Mouse (Mus musculus): ENCODE data around the gene Atf5. TPM values are rescaled to one million over a fixed set of nuclear protein-coding genes. Genes with fewer than 3 reads are reported as not detected.
A peak's percentile ranks its signal among the peaks of the same experiment; 100 is the strongest.

Atf5 gene
- polyA plus RNA-seq, 1 experiment from 2014 or later = 2.1 TPM

- Histone ChIP-seq H3K9ac (replicated peaks; ENCODE audit: low read depth, low read length) (peak overlapping the region; percentile 35; the same call in 1 of the 2 replicates), H3K4me3 (ENCODE audit: low read depth, low read length) (no peak overlapping the region), H3K27ac (ENCODE audit: low read depth, low read length) (no peak overlapping the region), H3K4me2 (ENCODE audit: low read depth, low read length) (peak overlapping the region; percentile 70; the same call in 1 of the 2 replicates), H3K27me3 (ENCODE audit: control insufficient read depth, insufficient read depth, low read length) (no peaks in the 10 kb centered on the region), H3K36me3 (ENCODE audit: control insufficient read depth, insufficient read depth, low read length) (no peaks in the 10 kb centered on the region), H3K9me3 (ENCODE audit: control insufficient read depth, low read length) (no peaks in the 10 kb centered on the region), H3K4me1 (ENCODE audit: control insufficient read depth, insufficient read depth, low read length) (peaks cover 20% of the 10 kb centered on the region)
- ATAC-seq (ENCODE audit: low read depth) = no peak
- WGBS = 46% methylated on average over 6 of the region's 6 CpGs
Observed at GRCm38 (mm10) chr7:44818751-44819235, 2.3 kb upstream of the Atf5 start.

DNA sequence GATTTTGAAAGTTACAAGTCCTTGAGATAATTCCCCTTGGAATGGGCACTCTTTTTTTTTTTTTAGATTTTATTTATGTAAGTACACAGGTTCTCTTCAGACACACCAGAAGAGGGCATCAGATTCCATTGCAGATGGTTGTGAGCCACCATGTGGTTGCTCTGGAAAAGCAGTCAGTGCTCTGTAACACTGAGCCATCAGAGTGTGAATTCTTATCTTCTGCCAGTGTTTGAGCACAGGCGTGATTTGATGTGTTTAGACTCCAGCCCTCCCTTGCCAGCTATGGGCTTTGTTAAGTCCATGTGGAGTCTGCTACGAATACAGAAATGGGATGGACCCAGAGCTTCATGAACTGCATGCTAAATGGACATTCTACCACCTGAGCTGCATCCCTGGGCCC is 1.7 kb upstream of the Atf5 start:
- H3K9me3 ChIP-seq (ENCODE audit: control insufficient read depth, low read length) = no peaks in the 10 kb centered on the region
- no peak for ATAC-seq (ENCODE audit: low read depth)
- peaks cover 20% of the 10 kb centered on the region for H3K4me1 ChIP-seq (ENCODE audit: control insufficient read depth, insufficient read depth, low read length)
- H3K36me3 ChIP-seq (ENCODE audit: control insufficient read depth, insufficient read depth, low read length) = no peaks in the 10 kb centered on the region
- no peak overlapping the region for H3K4me3 ChIP-seq (ENCODE audit: low read depth, low read length)
- no peaks in the 10 kb centered on the region for H3K27me3 ChIP-seq (ENCODE audit: control insufficient read depth, insufficient read depth, low read length)
- H3K27ac ChIP-seq (ENCODE audit: low read depth, low read length) = no peak overlapping the region
- peak overlapping the region; percentile 37; the same call in 1 of the 2 replicates for H3K9ac ChIP-seq (replicated peaks; ENCODE audit: low read depth, low read length)
- 41% methylated on average over 2 of the region's 2 CpGs for WGBS
- peak overlapping the region; percentile 70; the same call in 1 of the 2 replicates for H3K4me2 ChIP-seq (ENCODE audit: low read depth, low read length)

- no peak overlapping the region for H3K27ac ChIP-seq (ENCODE audit: low read depth, low read length)
- H3K9ac ChIP-seq (replicated peaks; ENCODE audit: low read depth, low read length) = peak overlapping the region; percentile 37; the same call in 1 of the 2 replicates
- no peak for ATAC-seq (ENCODE audit: low read depth)
- no peaks in the 10 kb centered on the region for H3K36me3 ChIP-seq (ENCODE audit: control insufficient read depth, insufficient read depth, low read length)
- H3K27me3 ChIP-seq (ENCODE audit: control insufficient read depth, insufficient read depth, low read length) = no peaks in the 10 kb centered on the region
- H3K4me1 ChIP-seq (ENCODE audit: control insufficient read depth, insufficient read depth, low read length) = peaks cover 20% of the 10 kb centered on the region
- WGBS = 32% methylated on average over 3 of the region's 3 CpGs
- H3K4me2 ChIP-seq (ENCODE audit: low read depth, low read length) = peak overlapping the region; percentile 70
- H3K9me3 ChIP-seq (ENCODE audit: control insufficient read depth, low read length) = no peaks in the 10 kb centered on the region
- peak overlapping the region; percentile 87 for H3K4me3 ChIP-seq (ENCODE audit: low read depth, low read length)
Observed at GRCm38 (mm10) chr7:44817441-44817840, 983 bp upstream of the Atf5 start.

DNA sequence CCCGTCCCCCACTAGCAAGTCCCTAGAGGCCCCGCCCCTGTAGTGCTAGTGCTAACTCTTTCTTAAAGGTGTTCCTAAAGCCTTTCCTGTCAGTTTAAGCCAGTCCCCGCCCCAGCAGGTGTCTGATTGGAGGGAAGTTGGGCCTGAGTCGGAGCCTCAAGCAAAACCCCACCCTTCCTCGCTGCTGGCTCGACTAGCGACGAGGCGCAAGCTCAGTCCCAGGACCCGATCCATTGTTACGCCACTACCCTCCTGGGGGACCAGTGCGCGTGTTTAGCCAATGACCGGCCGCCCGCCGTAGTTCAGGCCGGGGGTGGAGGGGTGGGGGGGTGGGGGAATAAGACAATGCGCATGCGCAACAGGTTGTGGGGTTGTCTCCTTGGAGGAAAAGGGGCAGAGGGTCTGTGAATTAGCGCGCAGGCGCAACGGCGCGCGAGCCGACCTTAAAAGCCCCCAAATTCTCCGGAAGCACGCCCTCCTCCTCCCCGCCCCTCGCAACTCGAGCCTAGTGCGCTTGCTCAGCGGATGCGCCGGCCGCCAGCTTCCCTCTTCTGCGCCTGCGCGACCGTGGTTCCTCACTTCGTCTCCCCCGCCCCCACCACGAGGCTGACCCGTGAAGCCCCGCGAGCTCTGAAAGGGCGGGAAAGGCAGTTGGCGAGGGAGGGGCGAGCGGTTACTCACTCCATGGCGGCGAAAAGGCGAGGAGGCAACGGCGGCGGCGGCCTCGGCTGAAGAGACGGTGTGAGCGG is 563 bp downstream of the Atf5 start, which contains the start of the genes Nup62 and Il4i1:
TSS of gene Nup62 (plus strand) at position 368 of the 749 bp plus-strand sequence.
TSS of gene Il4i1 (plus strand) at position 667 of the 749 bp plus-strand sequence.
- H3K4me1 ChIP-seq (ENCODE audit: control insufficient read depth, insufficient read depth, low read length) = peaks cover 20% of the 10 kb centered on the region
- H3K4me2 ChIP-seq (ENCODE audit: low read depth, low read length) = peak within 1 kb of the TSS; percentile 70
- no peaks in the 10 kb centered on the region for H3K36me3 ChIP-seq (ENCODE audit: control insufficient read depth, insufficient read depth, low read length)
- no peaks in the 10 kb centered on the region for H3K9me3 ChIP-seq (ENCODE audit: control insufficient read depth, low read length)
- peak within 1 kb of the TSS; percentile 85 for H3K9ac ChIP-seq (replicated peaks; ENCODE audit: low read depth, low read length)
- WGBS = under 1% methylated on average over 59 of the region's 62 CpGs
- H3K27me3 ChIP-seq (ENCODE audit: control insufficient read depth, insufficient read depth, low read length) = no peaks in the 10 kb centered on the region
- peak; percentile 94 for ATAC-seq (ENCODE audit: low read depth)
- H3K4me3 ChIP-seq (ENCODE audit: low read depth, low read length) = peak within 1 kb of the TSS; percentile 87
- H3K27ac ChIP-seq (ENCODE audit: low read depth, low read length) = peak within 1 kb of the TSS; percentile 84

GRCm38 (mm10) chr7:44814952-44815553 is 1.4 kb downstream of the Atf5 start:
- ATAC-seq (ENCODE audit: low read depth) = peak; percentile 9; the same call in 1 of the 2 replicates
- Histone ChIP-seq H3K9me3 (ENCODE audit: control insufficient read depth, low read length) (no peaks in the 10 kb centered on the region), H3K27ac (ENCODE audit: low read depth, low read length) (peak overlapping the region; percentile 84; the same call in 1 of the 2 replicates), H3K9ac (replicated peaks; ENCODE audit: low read depth, low read length) (peak overlapping the region; percentile 85; the same call in 1 of the 2 replicates), H3K4me3 (ENCODE audit: low read depth, low read length) (peak overlapping the region; percentile 87), H3K4me1 (ENCODE audit: control insufficient read depth, insufficient read depth, low read length) (peaks cover 20% of the 10 kb centered on the region), H3K4me2 (ENCODE audit: low read depth, low read length) (peak overlapping the region; percentile 70), H3K36me3 (ENCODE audit: control insufficient read depth, insufficient read depth, low read length) (no peaks in the 10 kb centered on the region), H3K27me3 (ENCODE audit: control insufficient read depth, insufficient read depth, low read length) (no peaks in the 10 kb centered on the region)
- WGBS = 29% methylated on average over 14 of the region's 14 CpGs

DNA sequence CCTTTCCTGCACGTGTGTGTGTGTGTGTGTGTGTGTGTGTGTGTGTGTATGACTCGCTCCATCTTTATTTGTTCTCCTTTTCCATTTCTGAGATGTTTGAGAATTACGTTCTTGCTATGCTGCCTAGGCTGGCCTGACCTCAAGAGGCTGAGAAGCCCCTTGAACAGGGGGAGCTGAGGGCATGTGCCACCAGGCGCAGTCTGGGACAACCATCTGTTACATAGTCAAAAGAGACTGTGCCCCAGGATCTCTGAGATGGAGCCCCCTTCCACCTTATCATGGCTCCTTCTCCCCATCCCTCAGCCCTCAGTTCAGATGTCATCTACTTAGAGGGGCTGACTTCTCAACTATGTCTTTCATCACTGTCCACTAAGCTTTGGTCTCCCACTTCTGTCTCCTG is 2.0 kb downstream of the Atf5 start:
- Histone ChIP-seq H3K9ac (replicated peaks; ENCODE audit: low read depth, low read length) (no peak overlapping the region), H3K9me3 (ENCODE audit: control insufficient read depth, low read length) (no peaks in the 10 kb centered on the region), H3K27me3 (ENCODE audit: control insufficient read depth, insufficient read depth, low read length) (no peaks in the 10 kb centered on the region), H3K4me3 (ENCODE audit: low read depth, low read length) (no peak overlapping the region), H3K27ac (ENCODE audit: low read depth, low read length) (no peak overlapping the region), H3K4me2 (ENCODE audit: low read depth, low read length) (no peak overlapping the region), H3K36me3 (ENCODE audit: control insufficient read depth, insufficient read depth, low read length) (no peaks in the 10 kb centered on the region), H3K4me1 (ENCODE audit: control insufficient read depth, insufficient read depth, low read length) (peaks cover 16% of the 10 kb centered on the region)
- no peak for ATAC-seq (ENCODE audit: low read depth)
- WGBS = 95% methylated on average over 4 of the region's 4 CpGs

DNA sequence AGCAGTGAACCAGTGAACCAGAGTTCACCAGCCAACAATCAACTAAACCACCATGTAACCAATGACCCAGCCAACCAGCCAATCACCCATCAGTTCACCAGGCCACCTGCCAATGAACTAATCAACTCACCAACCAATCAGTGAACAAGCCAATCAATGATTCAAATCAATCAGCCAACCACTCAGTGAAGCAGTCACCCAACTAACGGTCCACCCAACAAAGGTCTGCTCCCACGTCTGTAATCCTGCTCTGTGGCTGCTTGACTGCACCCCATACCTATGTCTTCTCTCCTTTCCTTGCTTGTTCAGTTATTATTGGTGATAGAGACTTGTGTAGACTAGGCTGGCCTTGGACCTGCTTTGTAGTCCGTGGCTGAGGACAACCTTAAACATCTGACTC is 2.5 kb downstream of the Atf5 start:
- Histone ChIP-seq H3K4me3 (ENCODE audit: low read depth, low read length) (no peak overlapping the region), H3K9me3 (ENCODE audit: control insufficient read depth, low read length) (no peaks in the 10 kb centered on the region), H3K36me3 (ENCODE audit: control insufficient read depth, insufficient read depth, low read length) (no peaks in the 10 kb centered on the region), H3K4me2 (ENCODE audit: low read depth, low read length) (no peak overlapping the region), H3K4me1 (ENCODE audit: control insufficient read depth, insufficient read depth, low read length) (peaks cover 13% of the 10 kb centered on the region), H3K27me3 (ENCODE audit: control insufficient read depth, insufficient read depth, low read length) (no peaks in the 10 kb centered on the region), H3K27ac (ENCODE audit: low read depth, low read length) (no peak overlapping the region), H3K9ac (replicated peaks; ENCODE audit: low read depth, low read length) (no peak overlapping the region)
- no peak for ATAC-seq (ENCODE audit: low read depth)
- 91% methylated on average over 3 of the region's 3 CpGs for WGBS

- Histone ChIP-seq H3K9me3 (ENCODE audit: control insufficient read depth, low read length) (no peaks in the 10 kb centered on the region), H3K27ac (ENCODE audit: low read depth, low read length) (no peak overlapping the region), H3K4me2 (ENCODE audit: low read depth, low read length) (no peak overlapping the region), H3K36me3 (ENCODE audit: control insufficient read depth, insufficient read depth, low read length) (no peaks in the 10 kb centered on the region), H3K27me3 (ENCODE audit: control insufficient read depth, insufficient read depth, low read length) (no peaks in the 10 kb centered on the region), H3K4me3 (ENCODE audit: low read depth, low read length) (no peak overlapping the region), H3K9ac (replicated peaks; ENCODE audit: low read depth, low read length) (no peak overlapping the region), H3K4me1 (ENCODE audit: control insufficient read depth, insufficient read depth, low read length) (peaks cover 9% of the 10 kb centered on the region)
- no peak for ATAC-seq (ENCODE audit: low read depth)
- 94% methylated on average over 20 of the region's 20 CpGs for WGBS
Observed at GRCm38 (mm10) chr7:44812651-44813325, 3.7 kb downstream of the Atf5 start.
